Mouse (Mus musculus) intestine, embryonic 14.5 days (tissue): ENCODE measurements around the gene Fam53a. TPM values are rescaled to one million over a fixed set of nuclear protein-coding genes. Genes with fewer than 3 reads are reported as not detected.

Source experiments
- polyA plus RNA-seq: library from polyadenylated mRNA; unstranded; fragments of >200 nt; fragmentation: Nextera tagmentation; extraction: Ambion mirVana; gene quantifications from 2 replicates; pipeline ENCODE4 v1.2.1, GENCODE M21; 2014

Fam53a gene
- polyA plus RNA-seq, 1 experiment from 2014 or later = 69.8 TPM

Other genes with a start within 250 kb of the Fam53a start
- not detected in 2 replicates for gene Nkx1-1, start 195.7 kb downstream of the Fam53a start, polyA plus RNA-seq
- gene Gm9903, start 290 bp upstream of the Fam53a start, polyA plus RNA-seq = 0.27 and 0.46 TPM in 2 replicates
- 214 and 230 TPM in 2 replicates for gene Slbp, start 22.9 kb upstream of the Fam53a start, polyA plus RNA-seq
- gene Tacc3, start 28.5 kb upstream of the Fam53a start, polyA plus RNA-seq = 174 and 191 TPM in 2 replicates
- gene Tmem129, start 28.8 kb upstream of the Fam53a start, polyA plus RNA-seq = 39.3 and 42.4 TPM in 2 replicates
- 11.1 and 13.7 TPM in 2 replicates for gene Fgfr3, start 92.0 kb upstream of the Fam53a start, polyA plus RNA-seq
- gene Letm1, start 153.2 kb upstream of the Fam53a start, polyA plus RNA-seq = 39.8 and 43.8 TPM in 2 replicates
- 56.7 and 59.2 TPM in 2 replicates for gene Nsd2, start 191.1 kb upstream of the Fam53a start, polyA plus RNA-seq